Mouse (Mus musculus) C2C12 (cell line): ENCODE results near the gene Hmgb1.

Experiments
- CEBPB ChIP-seq: IDR thresholded peaks from one replicate; pipeline ENCODE4 v1.6.1; 2011; ENCODE audit warnings: low read depth, mild to moderate bottlenecking, control low read depth, moderate library complexity
- CTCF ChIP-seq: IDR thresholded peaks from one replicate; pipeline ENCODE4 v1.5.1; 2011; ENCODE audit not compliant: control insufficient read depth, insufficient read depth, insufficient read length
- MYOG ChIP-seq: IDR thresholded peaks from one replicate; pipeline ENCODE4 v1.6.1; 2011; ENCODE audit not compliant: control insufficient read depth, insufficient read length; ENCODE audit errors: extremely low read depth
- USF1 ChIP-seq: IDR thresholded peaks from one replicate; pipeline ENCODE4 v1.6.1; 2011; ENCODE audit warnings: low read depth, mild to moderate bottlenecking, control low read depth, moderate library complexity

DNA sequence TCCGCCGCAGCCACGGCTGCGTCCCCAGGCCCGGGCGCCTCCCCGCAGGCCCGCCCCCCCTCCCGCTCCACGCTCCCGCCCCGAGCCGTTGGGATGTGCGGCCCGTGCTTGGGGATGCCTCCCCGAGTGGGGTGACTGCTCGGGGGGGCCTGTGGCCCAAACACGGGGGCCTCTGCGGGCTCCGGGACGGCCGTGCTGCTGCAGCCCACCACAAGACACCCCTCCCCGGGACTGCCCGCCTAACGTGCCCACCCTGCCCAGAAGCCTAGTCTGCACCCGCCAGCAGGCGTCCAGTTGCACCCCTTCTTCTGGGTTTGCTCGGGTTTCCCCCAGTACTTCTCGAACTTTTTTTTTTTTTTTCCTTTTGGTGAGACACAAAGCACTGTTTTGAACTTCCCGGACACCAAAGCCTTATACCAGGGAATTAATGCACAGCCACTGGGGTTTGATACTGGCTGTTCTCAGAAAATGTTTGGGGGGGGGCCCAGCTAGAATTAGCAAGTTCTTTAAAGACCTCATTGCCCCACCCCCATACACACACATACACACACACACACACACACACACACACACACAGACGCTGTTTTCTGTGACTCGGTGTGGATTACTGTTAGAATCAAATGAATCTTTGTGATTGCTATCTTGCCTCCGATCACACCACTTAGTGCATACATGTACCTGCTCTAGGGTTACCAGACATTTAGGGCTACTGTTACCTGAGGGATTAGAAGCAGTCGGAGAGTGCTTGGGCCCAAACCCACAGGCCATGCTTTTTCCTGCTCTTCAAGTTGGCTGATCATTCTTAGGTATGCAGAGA, 130.7 kb downstream of the Hmgb1 start:
- TF ChIP-seq CEBPB (no peak), CTCF (no peak), USF1 (no peak), MYOG (no peak)
